Mouse (Mus musculus) neural tube, embryonic 10.5 days (tissue): ENCODE measurements around the gene Klhdc4.

ENCODE experiments used
- DNase-seq: peaks from one replicate; pipeline ENCODE4 v3.0.0-alpha.2; 2017; ENCODE audit warnings: low spot score; ENCODE audit errors: extremely low spot score

The Klhdc4 gene

GRCm38 (mm10) chr8:121850018-121850417, 20.6 kb upstream of the Klhdc4 start:
- peak; percentile 82 for DNase-seq

- DNase-seq = no peak
Measured at GRCm38 (mm10) chr8:121849303-121849702, 19.9 kb upstream of the Klhdc4 start.

- DNase-seq = no peak
Measured at GRCm38 (mm10) chr8:121848495-121848894, 19.1 kb upstream of the Klhdc4 start.

- DNase-seq = no peak
Measured at GRCm38 (mm10) chr8:121847987-121848386, 18.6 kb upstream of the Klhdc4 start.

GRCm38 (mm10) chr8:121847261-121847822, 18.0 kb upstream of the Klhdc4 start:
- no peak for DNase-seq

- DNase-seq = no peak
Measured at GRCm38 (mm10) chr8:121846815-121847214, 17.4 kb upstream of the Klhdc4 start.

GRCm38 (mm10) chr8:121844765-121845164, 15.4 kb upstream of the Klhdc4 start:
- DNase-seq = no peak

- no peak for DNase-seq
Measured at GRCm38 (mm10) chr8:121843184-121843733, 13.9 kb upstream of the Klhdc4 start.

- no peak for DNase-seq
Measured at GRCm38 (mm10) chr8:121842064-121842955, 12.9 kb upstream of the Klhdc4 start.

- peak; percentile 49 for DNase-seq
Measured at GRCm38 (mm10) chr8:121841242-121841641, 11.9 kb upstream of the Klhdc4 start.

- peak; percentile 72 for DNase-seq
Measured at GRCm38 (mm10) chr8:121832503-121832902, 3.1 kb upstream of the Klhdc4 start.

GRCm38 (mm10) chr8:121832061-121832460, 2.7 kb upstream of the Klhdc4 start:
- no peak for DNase-seq

GRCm38 (mm10) chr8:121829777-121830362, 501 bp upstream of the Klhdc4 start:
- no peak for DNase-seq

- DNase-seq = no peak
Measured at GRCm38 (mm10) chr8:121828376-121829023, 869 bp downstream of the Klhdc4 start.

- no peak for DNase-seq
Measured at GRCm38 (mm10) chr8:121827726-121828125, 1.6 kb downstream of the Klhdc4 start.

- DNase-seq = no peak
Measured at GRCm38 (mm10) chr8:121821770-121822169, 7.6 kb downstream of the Klhdc4 start.

GRCm38 (mm10) chr8:121821320-121821719, 8.0 kb downstream of the Klhdc4 start:
- DNase-seq = no peak

GRCm38 (mm10) chr8:121820840-121821239, 8.5 kb downstream of the Klhdc4 start:
- no peak for DNase-seq

- no peak for DNase-seq
Measured at GRCm38 (mm10) chr8:121818226-121818625, 11.1 kb downstream of the Klhdc4 start.

GRCm38 (mm10) chr8:121811931-121812570, 17.3 kb downstream of the Klhdc4 start:
- DNase-seq = no peak

- DNase-seq = no peak
Measured at GRCm38 (mm10) chr8:121811502-121811901, 17.9 kb downstream of the Klhdc4 start.
